In genomic region chr5:124083850-124084587, GRCm38 (mm10) we compare ENCODE assay signal across 9 mouse cellular contexts. TPM values are rescaled to one million over a fixed set of nuclear protein-coding genes. Genes with fewer than 3 reads are reported as not detected.
A peak's percentile ranks its signal among the peaks of the same experiment; 100 is the strongest.
DNase-seq lines count a peak whose midpoint lies in the region; ATAC-seq and TF ChIP-seq lines count a peak whose summit lies in the region.
"Had no signal": no experiment of that assay in that cellular context is flagged by ENCODE, and none has a peak within 500 bp of the region (broad histone marks: within the 10 kb centered on the region; RNA-seq: fewer than 3 reads in every experiment).

No protein-coding gene starts in this region.

- TF ChIP-seq CTCF in lung, adult 2 months (IDR thresholded peaks at IDR 0.05; ENCODE audit: insufficient read depth, low read length), result no peak

- H3K27me3 ChIP-seq in kidney, embryonic 14.5 days (ENCODE audit: control insufficient read depth, insufficient read depth, low read length), result no peaks in the 10 kb centered on the region
- H3K27me3 ChIP-seq: lung, embryonic 15.5 days had no signal

- H3K4me1 ChIP-seq in kidney, embryonic 14.5 days (ENCODE audit: control insufficient read depth, insufficient read depth, low read length), result no peaks in the 10 kb centered on the region
- H3K4me1 ChIP-seq in lung, adult 2 months (ENCODE audit: control insufficient read depth, insufficient read depth, low read length), result no peaks in the 10 kb centered on the region

- peak; percentile 1; the same call in 1 of the 2 replicates for ATAC-seq in kidney, embryonic 14.5 days (ENCODE audit: low FRiP score, low TSS enrichment)

- intact Hi-C loops in gastrocnemius, postnatal 14 days (cut with DNase I; ENCODE audit: low total_unique reads), result loop anchor here (2.0 to 5.0 kb wide), 2 partner anchors 81 to 137 kb away; no protein-coding TSS in a partner anchor
- intact Hi-C loops in gastrocnemius, postnatal 36 days (cut with DNase I), result loop anchor here (1.0 to 2.0 kb wide), 2 partner anchors 84 to 135 kb away; no protein-coding TSS in a partner anchor

- no peaks in the 10 kb centered on the region for H3K36me3 ChIP-seq in kidney, embryonic 14.5 days (ENCODE audit: control insufficient read depth, insufficient read depth, low read length)
- H3K36me3 ChIP-seq: lung, embryonic 15.5 days had no signal

- H3K4me3 ChIP-seq in kidney, embryonic 14.5 days (ENCODE audit: low read length), result no peak overlapping the region
- H3K4me3 ChIP-seq in lung, adult 2 months (replicated peaks; ENCODE audit: extremely low read depth, low read depth, low read length), result no peak overlapping the region
- H3K4me3 ChIP-seq: lung, embryonic 15.5 days had no signal

- H3K9ac ChIP-seq in kidney, embryonic 14.5 days (ENCODE audit: low read depth, low read length), result no peak overlapping the region
- H3K9ac ChIP-seq: lung, embryonic 15.5 days had no signal

- DNase-seq in gastrocnemius, postnatal 14 days, result peak; percentile 25
- no peak for DNase-seq in gastrocnemius, postnatal 36 days
- DNase-seq in CD8-positive naive resting alpha-beta T cell, adult 2 months (ENCODE audit: low read depth in 2 of 2, low spot score in 2 of 2), result peak; percentile 66 to 76
- peak; percentile 65 for DNase-seq in thymus, postnatal 14 days
- no peak for DNase-seq in layer of hippocampus, adult 8-10 months (ENCODE audit: low spot score in 2 of 2)
- DNase-seq in frontal cortex, postnatal 10 days (ENCODE audit: low spot score in 2 of 2), result no peak
- DNase-seq in lung, adult 2 months, result no peak

- no peak overlapping the region for H3K4me2 ChIP-seq in kidney, embryonic 14.5 days (replicated peaks; ENCODE audit: low read depth, low read length)
- H3K4me2 ChIP-seq: lung, embryonic 15.5 days had no signal

- no peak for TF ChIP-seq POLR2A in lung, adult 2 months (IDR thresholded peaks at IDR 0.05; ENCODE audit: borderline replicate concordance, extremely low read depth, low read depth, low read length)

- no peak overlapping the region for H3K27ac ChIP-seq in kidney, embryonic 14.5 days (ENCODE audit: low read depth, low read length)
- H3K27ac ChIP-seq: lung, embryonic 15.5 days had no signal

- 80% methylated on average over 14 of the region's 14 CpGs for WGBS in kidney, embryonic 14.5 days
- 82% methylated on average over 14 of the region's 14 CpGs for WGBS in lung, adult 2 months

- H3K9me3 ChIP-seq in kidney, embryonic 14.5 days (ENCODE audit: control insufficient read depth, low read length), result no peaks in the 10 kb centered on the region
- H3K9me3 ChIP-seq: lung, embryonic 15.5 days had no signal

RNA-seq across cellular contexts. Expression of gene Abcb9, which starts 11.6 kb away (rescaled TPM):
- 1 to 10 TPM; 5.7 TPM for total RNA-seq in gastrocnemius, postnatal 14 days (2021)
- 1 to 10 TPM; 8.1 to 8.8 TPM for total RNA-seq in gastrocnemius, postnatal 36 days (2021)
- polyA plus RNA-seq in kidney, embryonic 14.5 days (2014; fragmentation: Nextera tagmentation; extraction: Ambion mirVana), result 0.44 and 0.97 TPM in 2 replicates
- 10 to 100 TPM; 29.4 to 33.0 (median 30.4) TPM for total RNA-seq in layer of hippocampus, adult 8-10 months (2022)
- polyA plus RNA-seq in lung, adult 2 months (2012; rRNA removed), result 7.7 and 7.8 TPM in 2 replicates

RNA-seq across cellular contexts. Expression of gene Ogfod2, which starts 28.1 kb away (rescaled TPM):
- 1 to 10 TPM; 6.8 to 8.8 TPM for total RNA-seq in gastrocnemius, postnatal 14 days (2021)
- total RNA-seq in gastrocnemius, postnatal 36 days (2021), result 10 to 100 TPM; 10.5 to 10.6 TPM
- 12.2 and 15.3 TPM in 2 replicates for polyA plus RNA-seq in kidney, embryonic 14.5 days (2014; fragmentation: Nextera tagmentation; extraction: Ambion mirVana)
- total RNA-seq in layer of hippocampus, adult 8-10 months (2022), result 10 to 100 TPM; 34.9 to 41.6 (median 38.9) TPM
- 42.4 and 52.2 TPM in 2 replicates for polyA plus RNA-seq in lung, adult 2 months (2012; rRNA removed)

RNA-seq across cellular contexts. Expression of gene Arl6ip4, which starts 31.9 kb away (rescaled TPM):
- total RNA-seq in gastrocnemius, postnatal 14 days (2021), result 10 to 100 TPM; 42.8 to 46.5 TPM
- total RNA-seq in gastrocnemius, postnatal 36 days (2021), result 10 to 100 TPM; 42.8 to 47.6 TPM
- 105 and 114 TPM in 2 replicates for polyA plus RNA-seq in kidney, embryonic 14.5 days (2014; fragmentation: Nextera tagmentation; extraction: Ambion mirVana)
- total RNA-seq in layer of hippocampus, adult 8-10 months (2022), result 10 to 100 TPM; 46.3 to 64.6 (median 50.4) TPM
- 32.3 and 33.6 TPM in 2 replicates for polyA plus RNA-seq in lung, adult 2 months (2012; rRNA removed)

RNA-seq across cellular contexts. Expression of gene Vps37b, which starts 51.9 kb away (rescaled TPM):
- total RNA-seq in gastrocnemius, postnatal 14 days (2021), result 1 to 10 TPM; 6.3 to 7.8 TPM
- 1 to 10 TPM; 4.7 to 4.8 TPM for total RNA-seq in gastrocnemius, postnatal 36 days (2021)
- polyA plus RNA-seq in kidney, embryonic 14.5 days (2014; fragmentation: Nextera tagmentation; extraction: Ambion mirVana), result 20.2 and 27.6 TPM in 2 replicates
- 10 to 100 TPM; 35.9 to 39.4 (median 36.6) TPM for total RNA-seq in layer of hippocampus, adult 8-10 months (2022)
- polyA plus RNA-seq in lung, adult 2 months (2012; rRNA removed), result 36.6 and 39.3 TPM in 2 replicates

Comparison
In these comparisons a context has a peak if more than half of its experiments do, and no peak if none do; other contexts are left out.
1. DNase-seq: peak in gastrocnemius, postnatal 14 days (single experiment), CD8-positive naive resting alpha-beta T cell, adult 2 months (2 of 2) and thymus, postnatal 14 days (single experiment); none in gastrocnemius, postnatal 36 days (0 of 2), layer of hippocampus, adult 8-10 months (0 of 2), frontal cortex, postnatal 10 days (0 of 2) and lung, adult 2 months (single experiment).